Mouse (Mus musculus): ENCODE results near the gene Iars. TPM values are rescaled to one million over a fixed set of nuclear protein-coding genes. Genes with fewer than 3 reads are reported as not detected.
A peak's percentile ranks its signal among the peaks of the same experiment; 100 is the strongest.

Gene Iars
- total RNA-seq (2015; ENCODE audit: low replicate concordance): 25.7 and 28.6 TPM in 2 replicates
- 34.0 and 35.7 TPM in 2 replicates for total RNA-seq (2017; ENCODE audit: low replicate concordance)

DNA sequence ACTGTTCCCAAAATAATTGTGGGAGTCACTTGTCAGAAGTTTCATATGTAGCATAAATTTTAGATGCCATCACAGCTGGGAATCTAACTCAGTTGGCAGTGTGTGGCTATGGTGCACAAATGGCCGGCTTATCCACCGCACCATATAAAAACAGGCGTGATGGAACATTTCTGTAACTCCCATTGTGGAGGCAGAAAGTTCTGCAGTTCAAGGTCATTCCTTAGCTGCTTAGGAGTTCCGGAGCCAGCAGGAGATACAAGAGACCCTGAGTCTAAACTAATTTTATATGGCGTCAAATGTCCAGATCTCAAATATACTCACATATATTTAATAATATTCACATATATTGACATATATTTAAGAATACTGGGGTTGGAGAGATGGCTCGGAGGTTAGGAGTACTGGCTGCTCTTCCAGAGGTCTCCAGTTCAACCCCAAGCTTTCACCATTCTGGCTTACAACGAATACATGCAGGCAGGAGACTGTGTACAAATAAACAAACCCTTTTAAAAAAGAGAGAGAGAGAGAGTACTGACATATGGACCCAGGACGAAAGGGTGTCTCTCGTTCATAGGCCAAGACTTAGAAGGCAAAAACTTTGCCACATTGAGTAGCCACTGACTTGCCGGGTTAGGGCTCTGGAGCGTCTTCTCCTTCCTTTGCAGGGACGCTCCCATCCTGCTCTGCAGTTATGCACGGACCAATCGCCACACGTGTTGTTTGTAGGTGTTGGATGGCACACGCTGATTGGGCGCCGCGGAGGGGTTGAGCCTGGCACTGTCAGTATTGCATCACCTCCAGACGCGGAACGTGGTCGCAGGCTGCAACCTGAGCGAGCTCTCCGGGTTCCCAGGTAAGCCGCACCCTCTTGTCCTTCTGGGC is at the start of gene Iars:
Gene Iars, plus strand, starts transcription at position 750 of the 882 bp plus-strand sequence.
- peak; percentile 99 for ATAC-seq (replicated peaks; ENCODE audit: low FRiP score, poor library complexity, severe bottlenecking)

DNA sequence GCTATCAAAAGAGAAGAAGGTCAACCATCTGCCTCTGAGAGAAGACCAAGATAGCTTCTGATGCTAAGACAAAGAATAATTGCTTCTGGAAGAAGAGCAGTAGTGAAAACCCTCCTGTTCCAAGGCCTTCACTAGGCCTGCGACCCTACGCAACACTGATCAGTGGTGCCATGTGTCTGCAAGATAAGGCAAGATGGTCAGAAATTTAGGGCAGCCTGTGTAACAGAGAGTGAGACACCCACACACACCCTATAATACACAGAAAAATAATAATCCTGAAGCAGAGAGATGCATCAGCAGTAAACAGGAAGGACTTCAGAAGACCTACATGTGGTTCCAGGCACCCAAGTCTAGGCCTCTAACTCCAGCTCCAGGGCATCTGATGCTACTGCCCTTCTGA is 41.9 kb upstream of the Iars start:
- no peak for ATAC-seq (replicated peaks; ENCODE audit: low FRiP score, poor library complexity, severe bottlenecking)

- ATAC-seq (replicated peaks; ENCODE audit: low FRiP score, poor library complexity, severe bottlenecking): no peak
Measured at GRCm38 (mm10) chr13:49642650-49643049, 39.2 kb upstream of the Iars start.

GRCm38 (mm10) chr13:49643669-49644362 is 38.1 kb upstream of the Iars start:
- ATAC-seq (replicated peaks; ENCODE audit: low FRiP score, poor library complexity, severe bottlenecking): no peak

- no peak for ATAC-seq (replicated peaks; ENCODE audit: low FRiP score, poor library complexity, severe bottlenecking)
Measured at GRCm38 (mm10) chr13:49644731-49645529, 37.0 kb upstream of the Iars start.

DNA sequence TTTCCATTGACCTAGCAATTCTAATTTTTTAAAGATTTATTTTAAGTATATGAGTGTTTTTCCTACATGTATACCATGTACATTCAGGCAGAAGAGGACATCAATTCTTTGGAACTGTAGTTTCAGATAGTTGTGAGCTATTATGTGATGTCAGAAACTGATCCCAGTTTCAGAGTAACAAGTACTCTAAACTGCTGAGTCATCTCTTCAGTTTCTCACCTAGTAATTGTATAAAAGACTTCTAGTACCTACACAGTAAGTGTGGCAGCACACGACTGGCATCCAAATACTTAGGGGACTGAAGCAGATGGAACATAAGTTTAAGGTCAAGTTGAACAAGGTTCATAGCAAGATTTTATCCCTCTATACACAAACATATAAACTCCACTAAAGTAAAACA is 35.9 kb upstream of the Iars start:
- no peak for ATAC-seq (replicated peaks; ENCODE audit: low FRiP score, poor library complexity, severe bottlenecking)

GRCm38 (mm10) chr13:49651136-49651535 is 30.8 kb upstream of the Iars start:
- ATAC-seq (replicated peaks; ENCODE audit: low FRiP score, poor library complexity, severe bottlenecking): no peak

GRCm38 (mm10) chr13:49651781-49652351 is 30.0 kb upstream of the Iars start:
- no peak for ATAC-seq (replicated peaks; ENCODE audit: low FRiP score, poor library complexity, severe bottlenecking)

GRCm38 (mm10) chr13:49652481-49653179 is 29.3 kb upstream of the Iars start, which contains the start of the genes Cenpp and Nol8:
Gene Cenpp (minus strand): TSS chr13:49652785.
Gene Nol8 (plus strand): TSS chr13:49653078.
- ATAC-seq (replicated peaks; ENCODE audit: low FRiP score, poor library complexity, severe bottlenecking): peak; percentile 96

GRCm38 (mm10) chr13:49653180-49653541 is 28.7 kb upstream of the Iars start:
- peak; percentile 72 for ATAC-seq (replicated peaks; ENCODE audit: low FRiP score, poor library complexity, severe bottlenecking)

DNA sequence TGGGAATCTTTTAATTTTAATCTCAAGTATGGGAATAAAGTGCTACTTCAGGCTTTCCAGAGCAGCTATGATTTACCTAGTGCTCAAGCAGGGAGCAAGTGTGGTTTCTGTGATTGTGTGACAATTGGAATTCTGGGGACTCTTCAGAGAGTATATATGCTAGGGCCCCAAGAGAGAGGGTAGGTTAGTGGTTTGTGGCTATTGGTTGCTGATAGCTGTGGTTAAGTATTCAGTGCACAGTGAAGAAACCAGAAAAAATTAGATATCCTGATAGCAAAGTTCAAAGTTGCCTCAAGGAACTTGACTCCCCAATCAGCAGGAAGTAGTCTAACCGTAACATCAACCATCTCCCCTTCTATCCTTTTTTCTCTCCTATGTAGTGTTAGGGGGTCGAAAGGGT is 4.1 kb upstream of the Iars start:
- ATAC-seq (replicated peaks; ENCODE audit: low FRiP score, poor library complexity, severe bottlenecking): no peak

DNA sequence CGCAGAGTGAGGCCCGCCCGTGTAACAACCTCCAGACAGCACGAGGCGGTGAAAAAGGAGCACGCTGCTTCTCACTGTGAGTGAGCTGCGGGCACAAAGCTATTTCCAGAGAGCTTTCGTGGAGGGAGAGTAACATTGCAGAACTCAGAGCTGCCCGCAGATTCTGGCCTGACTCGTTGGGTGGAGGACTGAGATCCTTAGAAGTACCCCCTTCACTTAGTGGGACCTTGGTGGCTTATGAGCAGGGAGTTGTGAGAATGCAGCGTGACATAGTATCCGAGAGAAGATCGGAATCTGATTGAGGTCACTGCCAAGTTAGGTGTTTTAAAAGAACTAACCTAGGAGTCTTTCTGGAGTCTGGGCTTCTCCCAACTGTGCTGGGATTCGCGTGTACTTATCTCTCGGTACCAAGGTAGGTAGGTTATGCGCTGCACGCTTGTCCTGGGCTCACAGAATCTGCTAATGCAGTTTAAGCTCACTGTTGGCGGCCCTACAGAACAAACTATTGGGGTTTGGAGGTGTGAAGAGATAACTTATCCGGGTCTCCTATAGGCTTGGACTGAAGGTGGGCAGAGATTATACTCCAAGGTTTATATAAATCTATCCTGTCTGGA is 440 bp downstream of the Iars start:
- peak; percentile 44 for ATAC-seq (replicated peaks; ENCODE audit: low FRiP score, poor library complexity, severe bottlenecking)

DNA sequence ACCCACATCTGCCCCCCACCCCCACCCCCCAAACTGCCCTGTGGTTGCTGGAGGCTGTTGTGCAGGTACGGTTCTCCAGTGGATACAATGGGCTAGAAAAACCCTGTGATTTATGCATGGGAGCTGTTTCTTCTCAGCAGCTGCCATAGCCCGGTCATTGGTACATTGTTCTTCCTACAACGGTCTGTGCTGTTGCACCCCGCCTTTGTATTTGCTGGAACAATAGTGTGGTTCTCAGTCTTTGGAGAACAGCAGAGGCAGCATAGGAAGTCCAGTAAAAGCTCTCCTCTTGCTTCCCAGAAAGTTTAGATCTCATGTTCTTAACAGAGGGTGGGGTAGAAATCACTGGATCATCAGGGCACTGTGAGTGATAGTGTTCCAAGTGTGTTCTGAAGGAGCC is 2.4 kb downstream of the Iars start:
- no peak for ATAC-seq (replicated peaks; ENCODE audit: low FRiP score, poor library complexity, severe bottlenecking)

GRCm38 (mm10) chr13:49691056-49691455 is 9.2 kb downstream of the Iars start:
- no peak for ATAC-seq (replicated peaks; ENCODE audit: low FRiP score, poor library complexity, severe bottlenecking)

- ATAC-seq (replicated peaks; ENCODE audit: low FRiP score, poor library complexity, severe bottlenecking): no peak
Measured at GRCm38 (mm10) chr13:49703216-49703779, 21.4 kb downstream of the Iars start.

- ATAC-seq (replicated peaks; ENCODE audit: low FRiP score, poor library complexity, severe bottlenecking): no peak
Measured at GRCm38 (mm10) chr13:49706032-49706690, 24.3 kb downstream of the Iars start.

DNA sequence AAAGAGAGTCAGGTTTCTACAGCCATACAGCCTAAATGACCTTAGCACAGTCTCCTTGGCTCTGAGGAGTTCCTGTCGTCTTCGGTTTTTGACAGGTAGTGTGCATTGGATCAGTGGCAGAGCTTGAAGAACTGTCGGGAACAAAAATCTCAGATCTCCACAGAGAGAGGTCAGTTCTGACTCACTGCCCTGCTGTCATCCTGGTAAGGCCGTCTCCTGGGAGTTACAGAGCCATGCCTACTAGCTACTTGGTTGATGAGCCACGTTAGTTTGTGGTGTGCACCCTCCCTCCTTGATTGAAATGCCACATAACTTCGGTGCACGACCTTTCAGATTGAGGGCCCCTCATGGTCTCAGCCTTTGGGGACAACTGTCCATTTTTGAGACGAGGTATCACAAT is 26.4 kb downstream of the Iars start:
- ATAC-seq (replicated peaks; ENCODE audit: low FRiP score, poor library complexity, severe bottlenecking): no peak

Data from erythroblast, adult 5-6 weeks (primary cell).